Mouse (Mus musculus): ENCODE results near the gene 1110032F04Rik. TPM values are rescaled to one million over a fixed set of nuclear protein-coding genes. Genes with fewer than 3 reads are reported as not detected.
A peak's percentile ranks its signal among the peaks of the same experiment; 100 is the strongest.

Gene 1110032F04Rik
- total and polyA plus RNA-seq, 3 experiments = 2.0 to 2.2 TPM; not detected in 1

- H3K79me2 ChIP-seq (ENCODE audit: control insufficient read depth, insufficient read depth, low read length, poor library complexity) = no peaks in the 10 kb centered on the region
- H3K36me3 ChIP-seq (ENCODE audit: control insufficient read depth in 1 of 2, insufficient read depth in 2 of 2, low read length in 2 of 2) = peaks cover 0 to 2% of the 10 kb centered on the region in 2 experiments; a peak in 2 of 4 replicates
- peak; percentile 37; the same call in 1 of the 2 replicates for TF ChIP-seq GATA1 (IDR thresholded peaks at IDR 0.05; ENCODE audit: low read depth, low read length)
- no peak for TF ChIP-seq NELFE (IDR thresholded peaks at IDR 0.05; ENCODE audit: low read depth, low read length)
- TF ChIP-seq EP300 (IDR thresholded peaks at IDR 0.05; ENCODE audit: low read depth in 1 of 2, low read length in 2 of 2) = peak in 1 of 2 experiments; percentile 42; a peak in 1 of 4 replicates
- TF ChIP-seq ZNF384 (IDR thresholded peaks at IDR 0.05; ENCODE audit: low read depth, low read length) = no peak
- TF ChIP-seq TCF12 (IDR thresholded peaks at IDR 0.05; ENCODE audit: low read depth, low read length) = no peak
- H3K4me1 ChIP-seq (ENCODE audit: control insufficient read depth in 1 of 2, insufficient read depth in 2 of 2, low read length in 2 of 2) = no peaks in the 10 kb centered on the region; a peak in 1 of 4 replicates
- no peak overlapping the region for H3K9ac ChIP-seq (ENCODE audit: control insufficient read depth, low read depth, low read length, poor library complexity, severe bottlenecking)
- no peak overlapping the region for H3K4me3 ChIP-seq (ENCODE audit: control insufficient read depth in 1 of 2, insufficient read depth in 1 of 2, low read depth in 2 of 2, low read length in 2 of 2)
- H3K27ac ChIP-seq (ENCODE audit: control insufficient read depth, low read depth, low read length) = no peak overlapping the region; the same call in 1 of the 2 replicates
- peaks cover 0 to 12% of the 10 kb centered on the region in 2 experiments; a peak in 2 of 4 replicates for H3K27me3 ChIP-seq (ENCODE audit: control insufficient read depth in 1 of 2, insufficient read depth in 2 of 2, low read length in 2 of 2)
- peak; percentile 54 for DNase-seq (ENCODE audit: low read depth, low spot score)
- no peaks in the 10 kb centered on the region for H3K9me3 ChIP-seq (replicated peaks; ENCODE audit: insufficient read depth, low read length)
Measured at GRCm38 (mm10) chr3:68874079-68874478, 4.7 kb downstream of the 1110032F04Rik start.

DNA sequence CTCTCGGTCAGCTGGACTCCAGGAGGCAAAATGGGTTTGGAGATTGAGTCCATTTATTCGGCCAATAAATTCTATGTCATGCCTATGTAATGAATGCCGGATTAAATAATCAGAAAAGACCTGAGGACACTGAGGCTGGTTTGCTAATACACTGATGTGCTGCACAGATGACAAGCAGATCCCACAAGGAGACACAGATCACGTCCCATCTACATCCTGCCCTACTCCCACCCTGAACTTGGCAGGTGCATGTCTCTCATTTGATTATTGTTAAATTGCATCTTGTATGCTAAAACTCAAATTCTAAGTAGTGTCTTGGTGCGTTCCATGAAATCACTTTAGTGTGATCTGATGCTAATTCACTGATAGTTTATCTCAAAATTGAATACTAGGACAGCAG, 17.5 kb downstream of the 1110032F04Rik start:
- no peak overlapping the region for H3K9ac ChIP-seq (ENCODE audit: control insufficient read depth, low read depth, low read length, poor library complexity, severe bottlenecking)
- H3K27me3 ChIP-seq (ENCODE audit: control insufficient read depth in 1 of 2, insufficient read depth in 2 of 2, low read length in 2 of 2) = peaks cover 0 to 2% of the 10 kb centered on the region in 2 experiments; a peak in 2 of 4 replicates
- no peaks in the 10 kb centered on the region for H3K36me3 ChIP-seq (ENCODE audit: control insufficient read depth in 1 of 2, insufficient read depth in 2 of 2, low read length in 2 of 2)
- H3K4me3 ChIP-seq (ENCODE audit: control insufficient read depth in 1 of 2, insufficient read depth in 1 of 2, low read depth in 2 of 2, low read length in 2 of 2) = no peak overlapping the region
- no peak for DNase-seq (ENCODE audit: low read depth, low spot score)
- H3K27ac ChIP-seq (ENCODE audit: control insufficient read depth, low read depth, low read length) = no peak overlapping the region
- TF ChIP-seq POLR2A (IDR thresholded peaks at IDR 0.05; ENCODE audit: control insufficient read depth in 1 of 2, insufficient read depth in 1 of 2, low read depth in 1 of 2, low read length in 2 of 2, poor library complexity in 1 of 2) = no peak
- no peak for TF ChIP-seq SMC3 (IDR thresholded peaks at IDR 0.05; ENCODE audit: low read depth, low read length)
- no peak for TF ChIP-seq ZMIZ1 (IDR thresholded peaks at IDR 0.05; ENCODE audit: low read depth, low read length)
- no peak for TF ChIP-seq MAZ (IDR thresholded peaks at IDR 0.05; ENCODE audit: low read depth, low read length)
- no peak for TF ChIP-seq ELF1 (IDR thresholded peaks at IDR 0.05; ENCODE audit: low read depth, low read length)
- no peak for TF ChIP-seq CHD2 (IDR thresholded peaks at IDR 0.05; ENCODE audit: low read length)
- TF ChIP-seq ZC3H11A (IDR thresholded peaks at IDR 0.05; ENCODE audit: low read depth, low read length) = no peak
- TF ChIP-seq GABPA (IDR thresholded peaks at IDR 0.05; ENCODE audit: low read depth, low read length) = no peak
- no peak for TF ChIP-seq NELFE (IDR thresholded peaks at IDR 0.05; ENCODE audit: low read depth, low read length)
- TF ChIP-seq JUND (IDR thresholded peaks at IDR 0.05; ENCODE audit: low read depth, low read length) = no peak
- TF ChIP-seq USF2 (IDR thresholded peaks at IDR 0.05; ENCODE audit: borderline replicate concordance in 1 of 2, insufficient read depth in 1 of 2, low read depth in 1 of 2, low read length in 2 of 2) = no peak
- TF ChIP-seq MAFK (IDR thresholded peaks at IDR 0.05; ENCODE audit: borderline replicate concordance, low read depth, low read length) = no peak
- TF ChIP-seq E2F4 (IDR thresholded peaks at IDR 0.05; ENCODE audit: borderline replicate concordance, low read depth, low read length) = no peak
- TF ChIP-seq SIN3A (IDR thresholded peaks at IDR 0.05; ENCODE audit: low read length) = no peak
- H3K79me2 ChIP-seq (ENCODE audit: control insufficient read depth, insufficient read depth, low read length, poor library complexity) = no peaks in the 10 kb centered on the region
- H3K9me3 ChIP-seq (replicated peaks; ENCODE audit: insufficient read depth, low read length) = no peaks in the 10 kb centered on the region
- H3K4me1 ChIP-seq (ENCODE audit: control insufficient read depth in 1 of 2, insufficient read depth in 2 of 2, low read length in 2 of 2) = no peaks in the 10 kb centered on the region

Measured in MEL (cell line).